Mouse (Mus musculus): ENCODE measurements around the gene Spocd1. TPM values are rescaled to one million over a fixed set of nuclear protein-coding genes. Genes with fewer than 3 reads are reported as not detected.

Spocd1 gene
- total RNA-seq, 2 experiments from 2014 or later: not detected

- ATAC-seq (replicated peaks; ENCODE audit: low FRiP score, poor library complexity, severe bottlenecking): no peak
These were observed 65.1 kb downstream of the Spocd1 start for GRCm38 (mm10) chr4:129993944-129994695.

- ATAC-seq (replicated peaks; ENCODE audit: low FRiP score, poor library complexity, severe bottlenecking): no peak
These were observed 65.7 kb downstream of the Spocd1 start for GRCm38 (mm10) chr4:129994728-129995127.

- ATAC-seq (replicated peaks; ENCODE audit: low FRiP score, poor library complexity, severe bottlenecking): no peak
These were observed 66.2 kb downstream of the Spocd1 start for GRCm38 (mm10) chr4:129995255-129995654.

- ATAC-seq (replicated peaks; ENCODE audit: low FRiP score, poor library complexity, severe bottlenecking): no peak
These were observed 67.0 kb downstream of the Spocd1 start for GRCm38 (mm10) chr4:129996015-129996414.

- ATAC-seq (replicated peaks; ENCODE audit: low FRiP score, poor library complexity, severe bottlenecking): no peak
These were observed 69.1 kb downstream of the Spocd1 start for GRCm38 (mm10) chr4:129998124-129998523.

- no peak for ATAC-seq (replicated peaks; ENCODE audit: low FRiP score, poor library complexity, severe bottlenecking)
These were observed 72.7 kb downstream of the Spocd1 start for GRCm38 (mm10) chr4:130001710-130002109.

- no peak for ATAC-seq (replicated peaks; ENCODE audit: low FRiP score, poor library complexity, severe bottlenecking)
These were observed 73.1 kb downstream of the Spocd1 start for GRCm38 (mm10) chr4:130002157-130002556.

- no peak for ATAC-seq (replicated peaks; ENCODE audit: low FRiP score, poor library complexity, severe bottlenecking)
These were observed 76.5 kb downstream of the Spocd1 start for GRCm38 (mm10) chr4:130005593-130005992.

GRCm38 (mm10) chr4:130006533-130006932, 77.5 kb downstream of the Spocd1 start:
- no peak for ATAC-seq (replicated peaks; ENCODE audit: low FRiP score, poor library complexity, severe bottlenecking)

Other genes starting within 250 kb of the Spocd1 start
- 2.2 and 5.9 TPM in 2 replicates for gene Tmem39b, start 232.4 kb upstream of the Spocd1 start, total RNA-seq (2015; ENCODE audit: low replicate concordance)
- 2.1 TPM in 1 of 2 replicates, not detected in the other for gene Tmem39b, start 232.4 kb upstream of the Spocd1 start, total RNA-seq (2017; ENCODE audit: low replicate concordance)
- 49.5 and 58.7 TPM in 2 replicates for gene Khdrbs1, start 186.9 kb upstream of the Spocd1 start, total RNA-seq (2015; ENCODE audit: low replicate concordance)
- 40.4 and 57.1 TPM in 2 replicates for gene Khdrbs1, start 186.9 kb upstream of the Spocd1 start, total RNA-seq (2017; ENCODE audit: low replicate concordance)
- gene Ptp4a2, start 118.0 kb upstream of the Spocd1 start, total RNA-seq (2015; ENCODE audit: low replicate concordance): 228 and 468 TPM in 2 replicates
- gene Ptp4a2, start 118.0 kb upstream of the Spocd1 start, total RNA-seq (2017; ENCODE audit: low replicate concordance): 166 and 170 TPM in 2 replicates
- gene Adgrb2, start 55.6 kb downstream of the Spocd1 start, total RNA-seq (2015; ENCODE audit: low replicate concordance): not detected in 2 replicates
- not detected in 2 replicates for gene Adgrb2, start 55.6 kb downstream of the Spocd1 start, total RNA-seq (2017; ENCODE audit: low replicate concordance)
- 5.8 TPM in 1 of 2 replicates, not detected in the other for gene Col16a1, start 118.6 kb downstream of the Spocd1 start, total RNA-seq (2015; ENCODE audit: low replicate concordance)
- gene Col16a1, start 118.6 kb downstream of the Spocd1 start, total RNA-seq (2017; ENCODE audit: low replicate concordance): not detected in 2 replicates
- 44.7 and 45.3 TPM in 2 replicates for gene Pef1, start 173.3 kb downstream of the Spocd1 start, total RNA-seq (2015; ENCODE audit: low replicate concordance)
- gene Pef1, start 173.3 kb downstream of the Spocd1 start, total RNA-seq (2017; ENCODE audit: low replicate concordance): 8.9 and 10.3 TPM in 2 replicates
- gene Hcrtr1, start 210.1 kb downstream of the Spocd1 start, total RNA-seq (2015; ENCODE audit: low replicate concordance): not detected in 2 replicates
- gene Hcrtr1, start 210.1 kb downstream of the Spocd1 start, total RNA-seq (2017; ENCODE audit: low replicate concordance): not detected in 2 replicates
- gene Tinagl1, start 245.9 kb downstream of the Spocd1 start, total RNA-seq (2015; ENCODE audit: low replicate concordance): 199 and 217 TPM in 2 replicates
- 249 and 265 TPM in 2 replicates for gene Tinagl1, start 245.9 kb downstream of the Spocd1 start, total RNA-seq (2017; ENCODE audit: low replicate concordance)